Mouse (Mus musculus) cerebellum, adult (tissue): ENCODE results near the gene Sema3b.
"Not testable (repeated sequence)": the region's sequence is repeated elsewhere in the genome, so short reads cannot be mapped to it uniquely, and the experiment has no call there.

ENCODE experiments used
- ATAC-seq: cut with Nextera tagmentation; 2 replicates; pipeline ENCODE4 v1.9.2; 2017; ENCODE audit warnings: mild to moderate bottlenecking, moderate library complexity, mixed read lengths; ENCODE audit not compliant: insufficient number of reproducible peaks, low FRiP score, low TSS enrichment

Sema3b gene

GRCm38 (mm10) chr9:107575579-107576356, 33.3 kb downstream of the Sema3b start:
- no peak for ATAC-seq

DNA sequence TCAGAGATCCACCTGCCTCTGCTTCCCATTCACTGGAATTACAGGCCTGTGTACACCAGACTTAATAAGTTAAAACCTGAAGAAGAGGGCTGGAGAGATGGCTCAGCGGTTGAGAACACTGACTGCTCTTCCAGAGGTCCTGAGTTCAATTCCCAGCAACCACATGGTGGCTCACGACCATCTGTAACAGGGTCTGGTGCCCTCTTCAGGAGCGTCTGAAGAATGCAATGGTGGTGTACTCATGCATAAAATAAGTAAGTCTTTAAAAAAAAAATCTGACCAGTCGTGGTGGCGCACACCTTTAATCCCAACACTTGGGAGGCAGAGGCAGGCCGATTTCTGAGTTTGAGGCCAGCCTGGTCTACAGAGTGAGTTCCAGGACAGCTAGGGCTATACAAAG, 35.3 kb downstream of the Sema3b start:
- not testable (repeated sequence) for ATAC-seq

GRCm38 (mm10) chr9:107572327-107572662, 36.7 kb downstream of the Sema3b start:
- no peak for ATAC-seq

DNA sequence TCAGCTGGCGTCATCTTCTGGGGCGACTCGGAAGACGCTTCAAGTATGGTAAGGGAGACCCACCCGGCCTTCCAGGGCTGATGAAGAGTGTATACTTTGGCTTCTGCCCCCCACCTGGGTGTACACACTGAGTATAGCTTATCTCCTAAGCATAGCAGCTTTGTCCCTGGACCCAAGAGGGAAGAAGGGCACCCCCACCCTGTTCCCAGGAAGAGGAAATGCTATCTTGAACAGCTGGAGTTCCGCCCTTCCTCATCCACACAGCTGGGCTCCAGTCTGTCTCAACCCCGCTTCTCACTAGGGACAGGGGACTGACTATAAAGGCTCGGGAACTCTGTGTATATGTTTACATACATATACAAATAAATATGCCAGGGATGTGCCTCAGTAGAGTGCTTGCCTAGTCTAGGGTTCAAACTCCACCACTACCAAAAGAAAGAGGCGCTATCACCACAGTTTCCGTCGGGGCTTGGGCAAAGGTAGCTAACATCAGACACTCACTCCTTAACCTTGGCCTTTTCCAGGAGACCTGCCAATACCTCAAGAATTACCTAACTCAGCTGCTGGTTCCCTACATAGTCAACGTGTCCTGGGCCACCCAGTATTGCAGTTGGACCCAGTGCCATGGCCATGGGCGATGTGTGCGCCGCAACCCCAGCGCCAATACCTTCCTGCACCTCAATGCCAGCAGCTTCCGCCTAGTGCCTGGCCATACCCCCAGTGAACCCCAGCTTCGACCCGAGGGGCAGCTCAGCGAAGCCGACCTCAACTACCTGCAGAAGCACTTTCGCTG, 37.3 kb downstream of the Sema3b start:
- no peak for ATAC-seq

- no peak for ATAC-seq
Observed at GRCm38 (mm10) chr9:107570845-107571244, 38.2 kb downstream of the Sema3b start.

GRCm38 (mm10) chr9:107570016-107570415, 39.0 kb downstream of the Sema3b start:
- ATAC-seq, result no peak

DNA sequence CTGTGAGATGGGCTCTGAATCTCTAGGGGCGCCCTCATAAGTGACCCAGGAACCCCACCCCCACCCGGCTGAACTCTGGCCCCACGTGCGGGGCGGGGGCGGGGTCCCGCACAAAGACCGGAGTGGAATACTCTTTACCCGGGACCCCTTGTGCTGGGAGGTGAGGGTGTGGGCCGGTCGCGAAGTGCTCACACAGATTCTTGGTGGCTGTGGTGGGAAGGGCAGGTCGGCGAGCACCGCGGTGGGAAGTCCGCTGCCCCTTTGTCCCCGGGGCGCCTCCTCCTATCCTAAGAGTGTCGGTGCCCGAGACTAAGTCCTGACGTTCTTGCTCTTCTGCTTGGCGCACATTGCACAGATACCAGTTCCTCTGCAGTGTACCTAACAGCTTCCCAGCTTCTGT, 39.8 kb downstream of the Sema3b start:
- ATAC-seq, result peak; percentile 8; the same call in 1 of the 2 replicates

GRCm38 (mm10) chr9:107568331-107569261, 40.4 kb downstream of the Sema3b start:
- ATAC-seq, result peak; percentile 66; the same call in 1 of the 2 replicates

- ATAC-seq, result no peak
Observed at GRCm38 (mm10) chr9:107567702-107568319, 41.2 kb downstream of the Sema3b start, which contains the start of gene Hyal2. Hyal2 (plus strand) TSS chr9:107567945.

GRCm38 (mm10) chr9:107566855-107567254, 42.2 kb downstream of the Sema3b start:
- ATAC-seq, result no peak

DNA sequence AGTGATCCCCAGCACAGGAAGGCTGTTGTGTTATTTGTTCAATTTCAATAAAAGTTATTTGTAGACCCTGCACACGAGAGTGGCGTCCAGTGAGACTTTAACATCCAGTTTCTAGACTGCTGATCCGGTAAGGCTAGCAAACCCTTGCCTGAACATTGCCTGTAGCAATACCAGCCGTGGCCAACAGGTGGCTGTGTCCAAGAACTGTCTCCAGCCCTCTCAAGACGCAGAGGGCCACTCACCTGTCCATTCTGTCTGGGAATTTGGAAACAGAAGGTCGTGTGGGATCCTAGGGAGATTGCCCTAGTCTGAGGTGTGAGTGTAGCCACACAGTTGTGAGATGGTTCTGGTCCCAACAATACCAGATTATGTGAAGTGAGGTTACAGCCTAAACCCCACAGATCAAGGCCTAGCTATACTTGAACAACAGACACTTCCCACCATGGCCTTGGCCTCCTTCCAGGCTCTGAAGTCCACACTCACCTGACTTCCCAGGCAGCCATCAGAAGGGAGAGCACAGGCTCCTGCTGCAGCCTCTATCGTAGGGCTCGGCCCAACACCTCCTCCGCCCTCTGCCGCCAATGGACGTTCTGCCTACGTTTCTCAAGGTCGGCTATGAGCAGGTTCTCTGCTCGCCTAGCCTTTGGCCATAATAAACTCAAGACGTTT, 42.9 kb downstream of the Sema3b start:
- ATAC-seq, result no peak

DNA sequence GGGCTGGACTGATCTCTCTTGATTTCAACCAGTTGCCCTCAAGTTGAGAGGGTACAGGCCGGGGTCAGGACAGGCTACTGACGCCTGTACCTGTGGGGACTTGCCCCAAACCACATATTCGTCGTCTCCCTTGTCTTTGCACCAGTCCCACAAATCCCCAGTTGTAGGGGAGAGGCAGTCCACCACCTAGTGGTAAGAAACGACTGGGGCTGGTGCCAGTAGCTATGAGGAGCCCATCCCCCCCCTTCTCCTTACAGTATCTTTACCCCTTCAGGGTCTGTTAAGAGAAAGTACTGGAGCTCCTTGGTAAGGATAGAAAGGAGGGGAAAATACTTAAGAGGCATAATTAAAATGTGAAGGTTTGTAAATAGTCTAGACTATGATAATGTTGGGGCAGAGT, 43.5 kb downstream of the Sema3b start:
- not testable (repeated sequence) for ATAC-seq

GRCm38 (mm10) chr9:107563029-107563581, 45.9 kb downstream of the Sema3b start, which contains the start of gene Tusc2:
Tusc2 (plus strand) TSS chr9:107563255.
- peak; percentile 96 for ATAC-seq

- no peak for ATAC-seq
Observed at GRCm38 (mm10) chr9:107556346-107556745, 52.7 kb downstream of the Sema3b start.

DNA sequence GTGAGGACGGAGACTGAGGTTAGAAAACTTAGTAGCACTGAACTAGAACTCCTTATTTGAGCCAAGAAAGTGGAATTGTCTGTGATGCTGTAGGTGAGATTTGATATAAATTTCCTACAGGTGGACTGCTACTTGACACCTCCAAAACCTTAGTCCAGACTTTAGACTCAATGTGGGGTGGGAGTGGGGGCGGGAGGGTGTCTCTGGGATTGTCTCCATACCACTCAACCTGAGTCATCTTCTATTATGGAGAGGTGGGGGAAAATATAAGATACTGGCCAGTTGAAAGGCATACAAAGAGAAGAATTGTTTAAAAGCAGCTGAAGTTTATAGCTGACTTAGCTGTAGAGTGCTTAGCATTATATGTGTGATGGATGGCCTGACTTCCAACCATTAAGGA, 53.3 kb downstream of the Sema3b start:
- no peak for ATAC-seq

DNA sequence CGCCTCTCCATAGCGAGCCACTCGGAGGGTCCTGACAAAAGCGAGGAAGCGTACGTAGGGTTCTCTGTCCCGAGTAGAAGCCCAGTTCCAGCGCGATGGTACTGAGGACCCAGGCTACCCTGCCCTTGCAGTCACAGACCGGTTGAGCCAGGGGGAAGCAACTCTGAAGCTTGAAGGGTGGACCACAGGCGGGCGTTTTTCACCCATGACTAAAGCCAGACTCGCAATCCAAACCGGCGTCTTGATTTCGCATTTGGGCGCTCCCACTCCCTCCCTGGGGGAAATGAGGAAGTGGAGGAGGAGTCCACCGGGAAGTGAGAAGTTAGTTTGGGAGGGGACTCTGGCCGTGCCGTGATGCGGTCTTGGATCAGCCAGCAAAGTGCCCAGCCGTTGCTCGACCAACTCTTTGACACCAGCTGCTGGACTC, 54.0 kb downstream of the Sema3b start:
- ATAC-seq, result peak; percentile 5; the same call in 1 of the 2 replicates

- peak; percentile 78 for ATAC-seq
Observed at GRCm38 (mm10) chr9:107554319-107554825, 54.7 kb downstream of the Sema3b start.

DNA sequence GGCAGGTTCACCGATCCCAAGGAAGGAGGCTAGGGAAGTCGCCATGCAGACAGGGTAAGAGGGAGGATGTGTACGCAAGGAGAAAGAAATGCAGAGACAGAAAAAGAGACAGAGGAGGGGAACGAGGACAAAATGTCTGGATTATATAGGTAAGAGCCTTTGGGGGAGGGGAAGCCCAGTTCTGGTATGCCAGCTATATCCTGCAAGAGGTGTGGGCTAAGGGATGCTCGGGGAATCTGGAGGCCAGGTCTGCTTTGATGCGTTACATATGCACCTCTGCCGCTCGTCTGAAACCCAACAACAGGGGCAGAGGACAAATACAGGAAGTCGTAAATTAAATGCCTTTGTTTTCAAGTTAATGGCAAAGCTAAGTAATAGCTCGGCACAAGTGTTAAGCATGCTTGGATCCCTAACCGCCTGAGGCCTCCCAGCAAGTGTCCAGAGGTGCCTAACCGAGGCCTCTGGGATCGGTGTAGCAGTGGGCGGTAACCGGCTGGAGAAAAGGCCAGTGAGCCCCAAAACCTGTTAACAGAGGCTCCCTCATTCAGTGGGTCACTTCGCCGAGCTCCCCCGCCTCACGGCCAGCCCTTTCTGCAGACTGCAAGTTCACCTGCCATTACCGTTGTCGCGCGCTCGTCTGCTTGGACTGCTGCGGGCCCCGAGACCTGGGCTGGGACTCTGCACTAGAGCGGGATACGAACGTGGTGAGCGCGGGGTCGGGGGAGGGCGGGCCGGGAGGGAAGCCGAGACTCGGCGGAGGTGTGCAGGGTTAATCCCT, 55.3 kb downstream of the Sema3b start:
- peak; percentile 9; the same call in 1 of the 2 replicates for ATAC-seq
